Mouse (Mus musculus) lung, postnatal 0 days (tissue): ENCODE measurements around the gene Unc5c. TPM values are rescaled to one million over a fixed set of nuclear protein-coding genes. Genes with fewer than 3 reads are reported as not detected.

Experiments used
- ATAC-seq: fragments of 200-750 bp; cut with Nextera tagmentation; 2 replicates; pipeline ENCODE4 v1.8.0; 2017; ENCODE audit warnings: moderate library complexity
- DNase-seq: peaks from one replicate; pipeline ENCODE4 v3.0.0-alpha.2; 2016; ENCODE audit warnings: low spot score
- H3K27ac ChIP-seq: fragments of 300-500 bp; sonication (generic); 2 replicates; pipeline ENCODE4 v1.5.1; 2014; ENCODE audit warnings: antibody characterized with exemption, mild to moderate bottlenecking, low read length, mixed read lengths
- H3K27me3 ChIP-seq: fragments of 300-500 bp; sonication (generic); replicated peaks from 2 replicates; pipeline ENCODE4 v1.6.1; 2014; ENCODE audit warnings: low read length, mixed read lengths; ENCODE audit not compliant: insufficient read depth
- H3K36me3 ChIP-seq: fragments of 300-500 bp; sonication (generic); 2 replicates; pipeline ENCODE4 v1.6.1; 2014; ENCODE audit warnings: low read length, mixed read lengths; ENCODE audit not compliant: insufficient read depth
- H3K4me1 ChIP-seq: fragments of 300-500 bp; sonication (generic); 2 replicates; pipeline ENCODE4 v1.6.1; 2014; ENCODE audit warnings: antibody characterized with exemption, low read depth, low read length, mixed read lengths; ENCODE audit not compliant: insufficient read depth
- H3K4me2 ChIP-seq: fragments of 300-500 bp; sonication (generic); replicated peaks from 2 replicates; pipeline ENCODE4 v1.6.1; 2014; ENCODE audit warnings: low read depth, mild to moderate bottlenecking, low read length, moderate library complexity, mixed read lengths
- H3K4me3 ChIP-seq: fragments of 300-500 bp; sonication (generic); 2 replicates; pipeline ENCODE4 v1.5.1; 2014; ENCODE audit warnings: low read depth, low read length
- H3K9ac ChIP-seq: fragments of 300-500 bp; sonication (generic); replicated peaks from 2 replicates; pipeline ENCODE4 v1.6.1; 2014; ENCODE audit warnings: low read depth, mild to moderate bottlenecking
- H3K9me3 ChIP-seq: fragments of 300-500 bp; sonication (generic); 2 replicates; pipeline ENCODE4 v1.6.1; 2016; ENCODE audit warnings: low read length, mixed read lengths
- CTCF ChIP-seq: IDR thresholded peaks from 2 replicates; pipeline ENCODE4 v1.5.1; 2016; ENCODE audit warnings: antibody characterized with exemption, mild to moderate bottlenecking
- EP300 ChIP-seq: IDR thresholded peaks from 2 replicates; pipeline ENCODE4 v1.6.1; 2016; ENCODE audit warnings: antibody characterized with exemption, mild to moderate bottlenecking, control low read depth
- WGBS: fragments of 180-500 bp; shearing (Covaris S2); extraction: QIAGEN DNeasy Blood & Tissue Kit; methylation state at CpG from one replicate; pipeline ENCODE4 v1.1.7; 2014; 5-methylcytosine and 5-hydroxymethylcytosine counted together
- polyA plus RNA-seq: library from polyadenylated mRNA; unstranded; fragments of >200 nt; fragmentation: Nextera tagmentation; extraction: Ambion mirVana; gene quantifications from 2 replicates; pipeline ENCODE4 v1.2.1, GENCODE M21; 2015

The Unc5c gene
- polyA plus RNA-seq, 1 experiment from 2014 or later, result 6.5 TPM

- no peak overlapping the region for H3K27ac ChIP-seq
- DNase-seq (no peak), ATAC-seq (no peak)
- no peaks in the 10 kb centered on the region for H3K9me3 ChIP-seq
- H3K27me3 ChIP-seq, result no peaks in the 10 kb centered on the region
- no peaks in the 10 kb centered on the region for H3K36me3 ChIP-seq
- no peak overlapping the region for H3K4me2 ChIP-seq
- no peaks in the 10 kb centered on the region for H3K4me1 ChIP-seq
- H3K9ac ChIP-seq, result no peak overlapping the region
- no peak for TF ChIP-seq EP300
- no peak for TF ChIP-seq CTCF
- H3K4me3 ChIP-seq, result no peak overlapping the region
- 39% methylated on average over 1 of the region's 1 CpGs for WGBS
These were observed 162.1 kb downstream of the Unc5c start for GRCm38 (mm10) chr3:141626935-141627638.

- TF ChIP-seq CTCF, result no peak
- no peak for TF ChIP-seq EP300
- DNase-seq (no peak), ATAC-seq (no peak)
- no peaks in the 10 kb centered on the region for H3K36me3 ChIP-seq
- H3K9me3 ChIP-seq, result no peaks in the 10 kb centered on the region
- 67% methylated on average over 5 of the region's 5 CpGs for WGBS
- H3K27ac ChIP-seq, result no peak overlapping the region
- no peaks in the 10 kb centered on the region for H3K27me3 ChIP-seq
- H3K4me1 ChIP-seq, result no peaks in the 10 kb centered on the region
- H3K4me2 ChIP-seq, result no peak overlapping the region
- H3K4me3 ChIP-seq, result no peak overlapping the region
- no peak overlapping the region for H3K9ac ChIP-seq
These were observed 162.6 kb downstream of the Unc5c start for GRCm38 (mm10) chr3:141627639-141627977.

GRCm38 (mm10) chr3:141629431-141629830, 164.4 kb downstream of the Unc5c start:
- TF ChIP-seq EP300 (no peak), CTCF (no peak)
- 23% methylated on average over 1 of the region's 1 CpGs for WGBS

GRCm38 (mm10) chr3:141637900-141638299, 172.9 kb downstream of the Unc5c start:
- DNase-seq (no peak), ATAC-seq (no peak)
- Histone ChIP-seq H3K36me3 (no peaks in the 10 kb centered on the region), H3K27ac (no peak overlapping the region), H3K4me1 (no peaks in the 10 kb centered on the region), H3K4me3 (no peak overlapping the region), H3K9ac (no peak overlapping the region), H3K27me3 (no peaks in the 10 kb centered on the region), H3K9me3 (no peaks in the 10 kb centered on the region), H3K4me2 (no peak overlapping the region)
- TF ChIP-seq CTCF (no peak), EP300 (no peak)
- 45% methylated on average over 1 of the region's 1 CpGs for WGBS

More at GRCm38 (mm10) chr3:141629431-141629830, 164.4 kb downstream of the Unc5c start:
- DNase-seq (no peak), ATAC-seq (no peak)
- H3K27ac ChIP-seq, result no peak overlapping the region
- H3K4me1 ChIP-seq, result no peaks in the 10 kb centered on the region
- H3K27me3 ChIP-seq, result no peaks in the 10 kb centered on the region
- no peak overlapping the region for H3K4me2 ChIP-seq
- H3K4me3 ChIP-seq, result no peak overlapping the region
- no peaks in the 10 kb centered on the region for H3K36me3 ChIP-seq
- H3K9me3 ChIP-seq, result no peaks in the 10 kb centered on the region
- no peak overlapping the region for H3K9ac ChIP-seq

- H3K4me3 ChIP-seq, result no peak overlapping the region
- 47% methylated on average over 5 of the region's 5 CpGs for WGBS
- no peak overlapping the region for H3K9ac ChIP-seq
- H3K9me3 ChIP-seq, result no peaks in the 10 kb centered on the region
- H3K36me3 ChIP-seq, result no peaks in the 10 kb centered on the region
- TF ChIP-seq EP300, result no peak
- no peak for TF ChIP-seq CTCF
- no peak overlapping the region for H3K27ac ChIP-seq
- ATAC-seq (no peak), DNase-seq (no peak)
- H3K4me2 ChIP-seq, result no peak overlapping the region
- H3K4me1 ChIP-seq, result no peaks in the 10 kb centered on the region
- H3K27me3 ChIP-seq, result no peaks in the 10 kb centered on the region
These were observed 179.2 kb downstream of the Unc5c start for GRCm38 (mm10) chr3:141644264-141644663.

GRCm38 (mm10) chr3:141646588-141646987, 181.6 kb downstream of the Unc5c start:
- no peaks in the 10 kb centered on the region for H3K36me3 ChIP-seq
- H3K4me3 ChIP-seq, result no peak overlapping the region
- no peak overlapping the region for H3K4me2 ChIP-seq
- no peak overlapping the region for H3K27ac ChIP-seq
- no peaks in the 10 kb centered on the region for H3K4me1 ChIP-seq
- no peaks in the 10 kb centered on the region for H3K27me3 ChIP-seq
- H3K9ac ChIP-seq, result no peak overlapping the region
- ATAC-seq (no peak), DNase-seq (no peak)
- no peak for TF ChIP-seq CTCF
- no peak for TF ChIP-seq EP300
- H3K9me3 ChIP-seq, result no peaks in the 10 kb centered on the region
- WGBS, result 82% methylated on average over 2 of the region's 2 CpGs
